Mouse (Mus musculus): ENCODE results near the gene Dcaf11. TPM values are rescaled to one million over a fixed set of nuclear protein-coding genes. Genes with fewer than 3 reads are reported as not detected.

The Dcaf11 gene
- polyA plus RNA-seq, 1 experiment from 2014 or later = 93.4 TPM

- TF ChIP-seq EP300 (IDR thresholded peaks at IDR 0.05) (no peak), CTCF (IDR thresholded peaks at IDR 0.05) (no peak)
- ATAC-seq (no peak), DNase-seq (ENCODE audit: low spot score) (no peak)
- H3K4me3 ChIP-seq (ENCODE audit: low read depth, low read length) = no peak overlapping the region
- H3K27me3 ChIP-seq (replicated peaks; ENCODE audit: insufficient read depth, low read length) = no peaks in the 10 kb centered on the region
- H3K27ac ChIP-seq (ENCODE audit: low read length) = no peak overlapping the region
- H3K4me2 ChIP-seq (replicated peaks; ENCODE audit: low read depth, low read length) = no peak overlapping the region
- H3K36me3 ChIP-seq (ENCODE audit: insufficient read depth, low read length) = peaks cover 3% of the 10 kb centered on the region; the same call in 1 of the 2 replicates
- WGBS = 71% methylated on average over 2 of the region's 2 CpGs
- no peaks in the 10 kb centered on the region for H3K9me3 ChIP-seq (ENCODE audit: low read length)
- no peak overlapping the region for H3K9ac ChIP-seq (replicated peaks; ENCODE audit: low read depth)
- H3K4me1 ChIP-seq (ENCODE audit: insufficient read depth, low read depth, low read length) = peaks cover 3% of the 10 kb centered on the region; the same call in 1 of the 2 replicates
Measured at GRCm38 (mm10) chr14:55570588-55570987, 10.8 kb downstream of the Dcaf11 start.

GRCm38 (mm10) chr14:55571760-55572159, 12.0 kb downstream of the Dcaf11 start:
- DNase-seq (ENCODE audit: low spot score) = no peak
- H3K9me3 ChIP-seq (ENCODE audit: low read length) = no peaks in the 10 kb centered on the region
- H3K4me2 ChIP-seq (replicated peaks; ENCODE audit: low read depth, low read length) = no peak overlapping the region
- peaks cover 3% of the 10 kb centered on the region; the same call in 1 of the 2 replicates for H3K4me1 ChIP-seq (ENCODE audit: insufficient read depth, low read depth, low read length)
- no peak overlapping the region for H3K4me3 ChIP-seq (ENCODE audit: low read depth, low read length)
- no peaks in the 10 kb centered on the region for H3K27me3 ChIP-seq (replicated peaks; ENCODE audit: insufficient read depth, low read length)
- H3K36me3 ChIP-seq (ENCODE audit: insufficient read depth, low read length) = no peaks in the 10 kb centered on the region; the same call in 1 of the 2 replicates
- no peak overlapping the region for H3K27ac ChIP-seq (ENCODE audit: low read length)
- ATAC-seq = no peak
- H3K9ac ChIP-seq (replicated peaks; ENCODE audit: low read depth) = no peak overlapping the region
- TF ChIP-seq CTCF (IDR thresholded peaks at IDR 0.05) = no peak
- TF ChIP-seq EP300 (IDR thresholded peaks at IDR 0.05) = no peak

- H3K9ac ChIP-seq (replicated peaks; ENCODE audit: low read depth) = no peak within 1 kb of the TSS; the same call in 1 of the 2 replicates
- peak within 1 kb of the TSS; percentile 69 for H3K27ac ChIP-seq (ENCODE audit: low read length)
- no peaks in the 10 kb centered on the region for H3K27me3 ChIP-seq (replicated peaks; ENCODE audit: insufficient read depth, low read length)
- H3K4me2 ChIP-seq (replicated peaks; ENCODE audit: low read depth, low read length) = no peak within 1 kb of the TSS
- H3K4me3 ChIP-seq (ENCODE audit: low read depth, low read length) = no peak within 1 kb of the TSS
- no peak for ATAC-seq
- TF ChIP-seq CTCF (IDR thresholded peaks at IDR 0.05) (no peak), EP300 (IDR thresholded peaks at IDR 0.05) (no peak)
- no peaks in the 10 kb centered on the region for H3K9me3 ChIP-seq (ENCODE audit: low read length)
- peaks cover 3% of the 10 kb centered on the region; the same call in 1 of the 2 replicates for H3K4me1 ChIP-seq (ENCODE audit: insufficient read depth, low read depth, low read length)
- DNase-seq (ENCODE audit: low spot score) = no peak
- WGBS = 64% methylated on average over 8 of the region's 8 CpGs
- H3K36me3 ChIP-seq (ENCODE audit: insufficient read depth, low read length) = 0 out of 2 replicates have a peak, but pooled peaks cover 4% of the 10 kb centered on the region
Measured at GRCm38 (mm10) chr14:55575302-55575701, 15.5 kb downstream of the Dcaf11 start, which contains the start of gene Fitm1. Gene Fitm1 (plus strand): TSS chr14:55575617.

DNA sequence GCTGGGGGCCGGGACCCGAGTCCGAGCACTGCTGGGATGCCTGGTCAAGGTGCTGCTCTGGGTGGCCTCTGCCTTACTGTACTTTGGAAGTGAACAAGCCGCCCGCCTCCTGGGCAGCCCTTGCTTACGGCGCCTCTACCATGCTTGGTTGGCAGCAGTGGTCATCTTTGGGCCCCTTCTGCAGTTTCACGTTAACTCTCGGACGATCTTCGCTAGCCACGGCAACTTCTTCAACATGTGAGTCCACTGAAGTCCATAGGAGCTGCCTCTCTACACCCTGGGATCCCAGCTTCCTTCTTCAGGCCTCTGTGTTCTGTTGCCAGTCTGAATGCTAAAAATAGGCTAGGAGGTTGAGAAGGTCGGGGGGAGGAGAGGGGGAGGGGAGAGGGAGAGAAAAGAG, 15.9 kb downstream of the Dcaf11 start:
- H3K27me3 ChIP-seq (replicated peaks; ENCODE audit: insufficient read depth, low read length) = no peaks in the 10 kb centered on the region
- DNase-seq (ENCODE audit: low spot score) (no peak), ATAC-seq (no peak)
- no peak for TF ChIP-seq CTCF (IDR thresholded peaks at IDR 0.05)
- no peak for TF ChIP-seq EP300 (IDR thresholded peaks at IDR 0.05)
- no peak overlapping the region for H3K4me2 ChIP-seq (replicated peaks; ENCODE audit: low read depth, low read length)
- peak overlapping the region; percentile 69 for H3K27ac ChIP-seq (ENCODE audit: low read length)
- no peak overlapping the region for H3K4me3 ChIP-seq (ENCODE audit: low read depth, low read length)
- no peaks in the 10 kb centered on the region for H3K9me3 ChIP-seq (ENCODE audit: low read length)
- no peak overlapping the region for H3K9ac ChIP-seq (replicated peaks; ENCODE audit: low read depth)
- peaks cover 3% of the 10 kb centered on the region; the same call in 1 of the 2 replicates for H3K4me1 ChIP-seq (ENCODE audit: insufficient read depth, low read depth, low read length)
- WGBS = 65% methylated on average over 12 of the region's 13 CpGs
- H3K36me3 ChIP-seq (ENCODE audit: insufficient read depth, low read length) = 0 out of 2 replicates have a peak, but pooled peaks cover 8% of the 10 kb centered on the region

- no peak overlapping the region for H3K4me2 ChIP-seq (replicated peaks; ENCODE audit: low read depth, low read length)
- ATAC-seq = peak; percentile 11; the same call in 1 of the 2 replicates
- H3K27me3 ChIP-seq (replicated peaks; ENCODE audit: insufficient read depth, low read length) = no peaks in the 10 kb centered on the region
- peak overlapping the region; percentile 59; the same call in 1 of the 2 replicates for H3K27ac ChIP-seq (ENCODE audit: low read length)
- peak; percentile 55 for DNase-seq (ENCODE audit: low spot score)
- TF ChIP-seq CTCF (IDR thresholded peaks at IDR 0.05) (no peak), EP300 (IDR thresholded peaks at IDR 0.05) (no peak)
- 46% methylated on average over 16 of the region's 16 CpGs for WGBS
- no peak overlapping the region for H3K4me3 ChIP-seq (ENCODE audit: low read depth, low read length)
- H3K36me3 ChIP-seq (ENCODE audit: insufficient read depth, low read length) = peaks cover 12% of the 10 kb centered on the region; the same call in 1 of the 2 replicates
- peaks cover 3% of the 10 kb centered on the region; the same call in 1 of the 2 replicates for H3K4me1 ChIP-seq (ENCODE audit: insufficient read depth, low read depth, low read length)
- no peak overlapping the region; the same call in 1 of the 2 replicates for H3K9ac ChIP-seq (replicated peaks; ENCODE audit: low read depth)
- H3K9me3 ChIP-seq (ENCODE audit: low read length) = no peaks in the 10 kb centered on the region
Measured at GRCm38 (mm10) chr14:55576376-55576775, 16.6 kb downstream of the Dcaf11 start.

- peak; percentile 97 for DNase-seq (ENCODE audit: low spot score)
- H3K9me3 ChIP-seq (ENCODE audit: low read length) = no peaks in the 10 kb centered on the region
- peaks cover 15% of the 10 kb centered on the region; the same call in 1 of the 2 replicates for H3K36me3 ChIP-seq (ENCODE audit: insufficient read depth, low read length)
- no peaks in the 10 kb centered on the region for H3K27me3 ChIP-seq (replicated peaks; ENCODE audit: insufficient read depth, low read length)
- ATAC-seq = peak; percentile 92
- peak within 1 kb of the TSS; percentile 92 for H3K9ac ChIP-seq (replicated peaks; ENCODE audit: low read depth)
- 3% methylated on average over 26 of the region's 32 CpGs for WGBS
- peaks cover 3% of the 10 kb centered on the region; the same call in 1 of the 2 replicates for H3K4me1 ChIP-seq (ENCODE audit: insufficient read depth, low read depth, low read length)
- TF ChIP-seq CTCF (IDR thresholded peaks at IDR 0.05) (no peak), EP300 (IDR thresholded peaks at IDR 0.05) (peak; percentile 88)
- peak within 1 kb of the TSS; percentile 91 for H3K27ac ChIP-seq (ENCODE audit: low read length)
- peak within 1 kb of the TSS; percentile 92 for H3K4me3 ChIP-seq (ENCODE audit: low read depth, low read length)
- H3K4me2 ChIP-seq (replicated peaks; ENCODE audit: low read depth, low read length) = peak within 1 kb of the TSS; percentile 93
Measured at GRCm38 (mm10) chr14:55577871-55578667, 18.3 kb downstream of the Dcaf11 start, which contains the start of gene Psme1. Gene Psme1 (plus strand): TSS chr14:55578123.
